Mouse (Mus musculus): ENCODE data around the gene Nisch.

- TF ChIP-seq CHD2 (IDR thresholded peaks at IDR 0.05; ENCODE audit: low read depth, low read length), result no peak
- TF ChIP-seq ZNF384 (IDR thresholded peaks at IDR 0.05; ENCODE audit: low read depth, low read length), result no peak
- no peak for TF ChIP-seq ZC3H11A (IDR thresholded peaks at IDR 0.05; ENCODE audit: borderline replicate concordance, low read depth, low read length)
These were observed 36.9 kb downstream of the Nisch start for GRCm38 (mm10) chr14:31179677-31180365.

Data from ES-E14 (cell line).